ENCODE assay signal across 9 mouse cellular contexts in genomic region chr17:12660572-12661260, GRCm38 (mm10). TPM values are rescaled to one million over a fixed set of nuclear protein-coding genes. Genes with fewer than 3 reads are reported as not detected.
DNase-seq lines count a peak whose midpoint lies in the region; TF ChIP-seq lines count a peak whose summit lies in the region.
"Had no signal": no experiment of that assay in that cellular context is flagged by ENCODE, and none has a peak within 500 bp of the region (broad histone marks: within the 10 kb centered on the region; RNA-seq: fewer than 3 reads in every experiment).

No protein-coding gene starts in this region.

- DNase-seq in gastrocnemius, adult 2 months: no peak
- DNase-seq in gastrocnemius, postnatal 14 days: no peak
- peak; percentile 31 for DNase-seq in thymus, postnatal 0 days (ENCODE audit: low spot score)
- DNase-seq in thymus, postnatal 25 days: no peak
- peak; percentile 50 for DNase-seq in forelimb bud, embryonic 11.5 days (ENCODE audit: low read depth, low spot score)
- DNase-seq in lung, postnatal 14 days: peak; percentile 39
- no peak for DNase-seq in spleen, postnatal 14 days (ENCODE audit: low spot score in 2 of 2)
- no peak for DNase-seq in adrenal gland, postnatal 36 days

- no peak overlapping the region for H3K4me3 ChIP-seq in gastrocnemius, adult 2 months

- no peak overlapping the region for H3K27ac ChIP-seq in gastrocnemius, adult 2 months

- intact Hi-C loops in gastrocnemius, adult 2 months (cut with DNase I): loop anchor here (1.0 kb wide), 2 partner anchors 126 to 245 kb away; no protein-coding TSS in a partner anchor
- intact Hi-C loops in gastrocnemius, postnatal 14 days (cut with DNase I; ENCODE audit: low total_unique reads): loop anchor here (2.0 kb wide), 1 partner anchor 126 kb away; no protein-coding TSS in a partner anchor

- peak; percentile 79 for TF ChIP-seq CTCF in gastrocnemius, adult 2 months (IDR thresholded peaks at IDR 0.05)

RNA-seq across cellular contexts. Expression of gene Slc22a1, which starts 14.9 kb away (rescaled TPM):
- total RNA-seq in gastrocnemius, adult 2 months (2021): under 1 TPM in 1 of 2 experiments, not detected in 1; 0.42 TPM
- total RNA-seq in gastrocnemius, postnatal 14 days (2021): not detected
- polyA plus RNA-seq in thymus, postnatal 0 days (2015; fragmentation: Nextera tagmentation; extraction: Ambion mirVana): 0.08 and 0.49 TPM in 2 replicates
- under 1 TPM in 1 of 2 experiments, not detected in 1; 0.33 TPM for total RNA-seq in adrenal gland, postnatal 36 days (2021)
- total RNA-seq: neutrophil, adult 5-6 weeks had no signal

Comparison
In these comparisons a context has a peak if more than half of its experiments do, and no peak if none do; other contexts are left out.
1. DNase-seq: peak in thymus, postnatal 0 days (single experiment), forelimb bud, embryonic 11.5 days (single experiment) and lung, postnatal 14 days (single experiment); none in gastrocnemius, adult 2 months (single experiment), gastrocnemius, postnatal 14 days (single experiment), thymus, postnatal 25 days (single experiment), spleen, postnatal 14 days (0 of 2) and adrenal gland, postnatal 36 days (0 of 2).